Mouse (Mus musculus) ZHBTc4 (cell line): ENCODE results near the gene Cxcr2.
A peak's percentile ranks its signal among the peaks of the same experiment; 100 is the strongest.
"Not testable (repeated sequence)": the region's sequence is repeated elsewhere in the genome, so short reads cannot be mapped to it uniquely, and the experiment has no call there.

ENCODE experiments used
- DNase-seq: peaks from one replicate; pipeline ENCODE4 v3.0.0-alpha.2; 2011; ENCODE audit warnings: low read depth, low spot score

Cxcr2 gene

GRCm38 (mm10) chr1:74139415-74139814 is 14.4 kb upstream of the Cxcr2 start:
- DNase-seq: peak; percentile 61

- peak; percentile 78 for DNase-seq
Observed at GRCm38 (mm10) chr1:74141781-74142180, 12.0 kb upstream of the Cxcr2 start.

GRCm38 (mm10) chr1:74149106-74149885 is 4.5 kb upstream of the Cxcr2 start:
- DNase-seq: no peak

- DNase-seq: no peak
Observed at GRCm38 (mm10) chr1:74150101-74150500, 3.7 kb upstream of the Cxcr2 start.

GRCm38 (mm10) chr1:74151091-74151490 is 2.7 kb upstream of the Cxcr2 start:
- DNase-seq: no peak

- DNase-seq: no peak
Observed at GRCm38 (mm10) chr1:74155435-74156012, 1.7 kb downstream of the Cxcr2 start.

GRCm38 (mm10) chr1:74156381-74156910 is 2.7 kb downstream of the Cxcr2 start:
- no peak for DNase-seq

GRCm38 (mm10) chr1:74159613-74160012 is 5.8 kb downstream of the Cxcr2 start:
- DNase-seq: not testable (repeated sequence)

GRCm38 (mm10) chr1:74160036-74160435 is 6.2 kb downstream of the Cxcr2 start:
- no peak for DNase-seq

- no peak for DNase-seq
Observed at GRCm38 (mm10) chr1:74167136-74167535, 13.3 kb downstream of the Cxcr2 start.

- DNase-seq: no peak
Observed at GRCm38 (mm10) chr1:74169721-74170120, 15.9 kb downstream of the Cxcr2 start.

GRCm38 (mm10) chr1:74172722-74173121 is 18.9 kb downstream of the Cxcr2 start:
- DNase-seq: no peak

GRCm38 (mm10) chr1:74175731-74176130 is 21.9 kb downstream of the Cxcr2 start:
- no peak for DNase-seq

GRCm38 (mm10) chr1:74178618-74179017 is 24.8 kb downstream of the Cxcr2 start:
- no peak for DNase-seq

- DNase-seq: peak; percentile 58
Observed at GRCm38 (mm10) chr1:74179624-74180408, 26.0 kb downstream of the Cxcr2 start.

- no peak for DNase-seq
Observed at GRCm38 (mm10) chr1:74181462-74181861, 27.7 kb downstream of the Cxcr2 start.

- DNase-seq: peak; percentile 51
Observed at GRCm38 (mm10) chr1:74183006-74183405, 29.2 kb downstream of the Cxcr2 start.

- no peak for DNase-seq
Observed at GRCm38 (mm10) chr1:74190471-74190870, 36.7 kb downstream of the Cxcr2 start.

- no peak for DNase-seq
Observed at GRCm38 (mm10) chr1:74192711-74193110, 38.9 kb downstream of the Cxcr2 start.

- DNase-seq: no peak
Observed at GRCm38 (mm10) chr1:74194445-74194844, 40.7 kb downstream of the Cxcr2 start, which contains the start of gene Cxcr1. Gene Cxcr1, minus strand, starts transcription at chr1:74194631.

- peak; percentile 79 for DNase-seq
Observed at GRCm38 (mm10) chr1:74195961-74196360, 42.2 kb downstream of the Cxcr2 start.
